Mouse (Mus musculus) spleen, embryonic (tissue): Measurements from ENCODE around the gene Sh3bgrl2.

Source experiments
- CTCF ChIA-PET: fragments of 350-600 bp; sonication (Branson Sonifier 250); formaldehyde crosslinking; loops from one replicate; lab custom pipeline; 2022; lab: Charles Lee

The Sh3bgrl2 gene

DNA sequence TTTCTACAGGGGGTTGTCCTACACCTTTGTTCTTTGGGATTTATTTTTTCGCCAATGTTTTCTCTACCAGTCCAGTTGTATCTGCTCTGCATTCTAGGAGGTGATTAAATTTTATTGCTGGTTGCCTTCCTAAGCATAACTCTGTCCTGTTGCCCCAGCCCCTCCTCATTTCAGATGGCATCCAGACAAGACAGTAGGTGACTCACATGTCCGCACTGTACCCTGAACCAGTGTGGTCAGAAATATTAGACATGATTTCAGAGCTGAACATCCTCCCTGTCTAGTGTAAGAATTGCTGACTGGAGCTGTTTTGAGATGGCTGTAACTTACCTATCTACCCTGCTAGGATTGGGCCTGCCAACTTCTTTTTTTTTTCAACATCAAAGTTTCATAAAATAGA, 40.9 kb downstream of the Sh3bgrl2 start:
- CTCF ChIA-PET, result interaction anchor here (0.7 kb wide), 1 partner anchor 263 kb away, joined by 3 read pairs; no protein-coding TSS in a partner anchor

DNA sequence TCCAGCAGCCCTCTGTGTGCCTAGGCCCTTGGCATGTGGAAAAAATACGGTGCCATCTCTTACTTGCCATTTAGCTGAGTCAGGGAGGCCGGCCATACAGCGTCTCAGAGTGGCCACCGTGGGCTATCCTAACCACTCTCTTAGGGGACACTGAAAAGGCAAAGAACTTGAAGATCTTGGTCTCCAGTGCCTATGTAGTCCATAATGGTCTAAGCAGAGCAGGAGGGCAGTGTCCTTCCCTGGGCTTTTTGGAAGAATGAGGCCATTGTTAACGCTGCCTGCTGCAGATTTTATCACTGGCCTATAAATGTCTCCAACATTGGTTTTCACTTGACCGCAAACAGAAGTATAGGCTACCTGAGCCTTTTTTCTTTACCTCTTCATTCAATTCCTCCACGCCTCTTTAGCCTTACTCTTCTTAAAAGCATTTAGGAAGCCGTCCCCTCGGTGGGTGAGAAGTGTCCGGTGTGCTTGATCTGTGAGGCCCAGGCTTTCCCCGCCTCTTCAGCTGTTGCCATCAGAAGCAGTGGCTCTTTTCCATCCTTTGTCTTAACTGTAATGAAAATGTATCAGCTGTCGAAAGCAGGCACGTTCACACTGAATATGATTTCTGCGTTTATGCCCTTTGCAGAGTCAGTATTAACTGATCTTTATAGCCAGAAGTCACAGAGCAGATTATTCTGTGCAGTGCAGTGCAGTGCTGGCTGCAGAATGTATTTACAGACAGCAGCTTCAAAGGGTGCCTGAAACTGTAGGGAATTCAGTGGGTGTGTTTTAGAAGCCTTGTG, 41.7 kb downstream of the Sh3bgrl2 start:
- CTCF ChIA-PET, result interaction anchor here (0.7 kb wide), 1 partner anchor 263 kb away, joined by 3 read pairs; no protein-coding TSS in a partner anchor

DNA sequence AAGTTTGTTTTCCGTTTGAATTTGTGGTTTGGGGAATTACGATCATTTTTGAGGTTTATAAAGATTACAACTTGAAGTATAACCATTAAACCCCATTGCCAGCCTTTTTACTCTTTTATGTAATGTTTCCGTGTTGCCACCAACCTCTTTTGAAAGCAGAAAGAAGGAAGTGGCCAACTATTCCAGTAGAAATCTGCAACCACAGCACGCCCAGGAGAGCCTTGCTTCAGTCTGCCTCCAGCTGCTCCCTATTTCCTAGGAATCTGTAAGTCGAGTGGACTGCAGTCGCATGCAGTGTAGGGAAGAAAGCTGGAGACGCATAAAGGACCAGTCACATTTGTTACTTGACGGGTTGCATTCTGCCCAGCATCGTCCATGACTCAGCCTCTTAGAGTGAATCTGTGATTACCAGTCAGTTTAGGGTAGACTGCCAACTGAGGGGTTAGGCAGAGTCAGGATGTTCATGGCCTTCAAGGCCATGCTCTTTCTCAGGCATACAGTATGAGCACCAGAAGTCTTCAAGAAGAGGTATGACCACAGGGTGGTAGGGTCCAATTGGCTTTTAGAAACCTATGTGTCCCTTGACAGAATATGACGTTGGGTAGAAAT, 43.8 kb downstream of the Sh3bgrl2 start:
- CTCF ChIA-PET, result no interaction called here

DNA sequence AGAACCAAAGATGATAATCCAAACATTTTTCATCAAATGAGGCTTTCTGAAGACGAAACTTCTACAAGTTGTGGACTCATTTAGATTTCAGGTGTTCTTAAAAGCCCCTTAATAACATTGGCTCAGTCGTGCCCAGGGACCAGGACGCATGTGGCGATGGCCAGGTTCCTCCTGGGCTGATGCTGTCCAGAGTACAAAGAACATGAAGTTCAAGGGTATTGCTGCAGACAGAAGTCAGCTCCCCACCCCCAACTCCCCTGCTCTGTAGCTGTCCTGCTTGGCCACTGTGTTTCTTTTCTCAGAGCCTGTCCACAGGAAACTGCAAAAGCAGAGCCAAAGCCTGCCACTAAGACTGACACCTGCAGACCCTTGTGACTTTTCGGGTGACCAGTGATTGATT, 45.7 kb downstream of the Sh3bgrl2 start:
- CTCF ChIA-PET, result no interaction called here

DNA sequence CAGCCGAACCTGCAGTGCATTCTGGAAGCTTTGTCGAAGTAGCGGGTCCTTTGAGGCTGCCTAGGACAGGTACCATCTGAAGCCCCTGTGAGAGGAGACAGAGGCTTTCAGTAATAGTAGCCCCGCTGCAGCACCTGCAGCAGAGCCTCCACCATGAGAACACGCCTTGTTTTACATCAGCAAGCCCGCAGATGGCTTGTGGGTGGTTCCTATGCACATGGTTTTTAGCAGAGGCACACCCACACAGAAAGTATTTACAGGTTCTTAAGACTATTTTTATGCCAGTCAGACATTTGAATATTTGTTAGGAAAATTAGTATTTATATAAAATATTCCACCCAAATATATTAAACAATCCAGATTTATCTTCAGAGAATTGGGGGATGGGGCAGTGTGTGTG, 48.0 kb downstream of the Sh3bgrl2 start:
- CTCF ChIA-PET, result no interaction called here

DNA sequence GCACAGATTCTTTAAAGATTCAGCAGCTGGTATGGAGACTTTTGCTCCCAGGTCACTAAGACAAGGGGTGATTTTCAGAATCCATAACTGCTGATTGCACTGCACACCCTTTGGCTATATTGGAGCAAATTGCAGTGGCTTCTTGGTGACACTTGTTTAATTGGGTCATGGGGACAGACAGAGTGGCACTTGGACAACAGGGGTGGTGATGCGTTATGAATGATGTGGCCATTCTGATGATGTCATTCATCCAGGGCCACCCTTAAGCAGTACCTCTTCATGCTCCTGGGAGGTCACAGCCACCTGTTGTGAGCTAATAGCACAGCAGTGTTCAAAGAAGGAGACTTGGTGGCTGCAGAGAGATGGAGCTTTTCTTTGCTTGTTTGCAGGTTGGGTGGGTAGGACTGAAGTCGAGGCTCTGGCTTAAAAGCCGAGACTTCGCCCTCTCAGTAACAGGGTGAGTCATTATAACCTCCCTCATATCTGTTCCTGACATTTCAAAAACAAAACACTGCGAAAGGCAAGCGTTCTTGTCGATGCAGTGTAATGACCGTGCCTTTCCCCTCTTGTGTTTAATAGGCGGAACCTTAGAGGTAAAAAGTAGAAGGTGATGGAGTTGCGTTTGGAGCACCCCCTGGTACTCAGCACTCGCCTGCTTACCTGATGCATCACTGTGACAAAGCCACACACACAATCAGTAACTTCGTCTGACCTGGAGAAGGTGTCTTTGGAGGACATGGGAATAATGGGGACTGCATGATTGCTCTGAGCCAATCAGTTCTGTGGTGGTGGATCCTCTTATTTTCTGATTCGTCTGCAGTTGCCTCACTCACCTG, 48.7 kb downstream of the Sh3bgrl2 start:
- CTCF ChIA-PET, result no interaction called here

DNA sequence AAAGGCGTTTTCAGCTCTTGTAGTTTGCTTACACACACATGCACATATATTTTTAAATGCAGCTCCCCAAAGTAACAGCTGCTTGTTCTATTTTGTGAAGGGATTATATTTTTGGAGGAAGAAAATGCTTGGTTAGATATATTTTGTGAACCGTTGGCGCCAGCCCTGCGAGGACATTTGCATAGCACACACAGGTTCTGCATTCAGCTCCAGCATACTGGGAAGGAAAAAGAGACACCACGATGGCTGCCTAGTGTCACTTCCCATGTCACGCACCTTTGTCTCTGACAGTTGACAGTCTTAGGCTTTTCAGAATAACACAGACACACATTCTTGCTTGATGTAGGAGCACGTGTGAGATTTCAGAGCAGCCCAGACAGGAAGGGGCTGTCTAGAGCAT, 49.9 kb downstream of the Sh3bgrl2 start:
- CTCF ChIA-PET, result no interaction called here

DNA sequence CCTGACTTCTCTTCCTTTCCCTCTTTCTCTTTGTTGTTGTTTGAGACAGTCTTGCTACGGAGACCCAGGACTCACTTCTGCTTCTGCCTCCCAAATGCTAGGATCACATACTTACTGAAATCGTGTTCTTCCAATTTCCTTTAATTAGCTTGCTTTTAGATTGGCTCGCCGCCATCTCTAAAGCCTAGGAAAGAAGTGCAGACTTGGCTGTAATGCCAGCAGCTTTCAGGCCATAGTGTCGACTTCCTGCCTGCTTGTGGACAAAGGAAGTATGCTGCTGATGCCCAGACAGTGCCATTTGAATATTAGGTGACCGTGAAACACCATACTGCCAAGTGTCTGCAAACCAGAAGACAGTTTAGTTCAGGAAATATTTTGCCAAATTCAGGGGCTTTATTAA, 51.4 kb downstream of the Sh3bgrl2 start:
- CTCF ChIA-PET, result no interaction called here

DNA sequence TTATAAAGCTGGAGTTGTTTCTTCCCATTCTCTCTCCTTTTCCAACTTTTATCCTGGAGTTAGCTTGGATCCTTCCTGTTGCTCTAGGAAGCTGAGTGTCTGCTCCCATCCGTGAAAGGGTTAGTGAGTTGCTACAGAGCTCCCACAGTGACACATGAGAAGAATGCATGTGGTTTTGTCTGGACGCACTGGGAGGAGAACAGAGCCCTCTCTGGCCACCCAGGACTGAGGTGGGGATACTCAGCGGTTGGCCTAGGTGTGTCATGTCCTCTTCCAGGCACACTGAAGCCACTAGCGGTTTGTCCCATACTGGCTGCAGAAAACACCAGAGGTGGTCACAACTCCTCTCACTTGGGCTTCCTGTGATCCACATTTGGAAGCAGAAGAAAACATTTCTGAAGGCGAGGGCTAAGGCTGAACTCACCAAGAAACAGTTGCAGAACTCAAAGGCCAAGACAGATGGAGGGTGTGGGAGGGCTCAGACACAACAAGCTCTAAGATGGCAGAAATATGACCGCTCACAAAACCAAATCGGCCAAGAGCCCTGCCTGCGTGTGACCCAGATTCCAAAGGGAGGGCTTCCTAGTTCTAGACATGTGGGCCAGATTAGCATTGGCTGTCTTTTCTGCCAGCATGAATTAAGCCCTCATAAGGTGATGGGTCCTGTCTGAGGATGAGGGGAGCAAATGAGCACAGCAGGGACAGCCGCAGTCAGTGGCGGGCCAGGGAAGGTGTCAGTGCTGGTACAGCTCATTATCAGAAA, 52.3 kb downstream of the Sh3bgrl2 start:
- CTCF ChIA-PET, result no interaction called here

DNA sequence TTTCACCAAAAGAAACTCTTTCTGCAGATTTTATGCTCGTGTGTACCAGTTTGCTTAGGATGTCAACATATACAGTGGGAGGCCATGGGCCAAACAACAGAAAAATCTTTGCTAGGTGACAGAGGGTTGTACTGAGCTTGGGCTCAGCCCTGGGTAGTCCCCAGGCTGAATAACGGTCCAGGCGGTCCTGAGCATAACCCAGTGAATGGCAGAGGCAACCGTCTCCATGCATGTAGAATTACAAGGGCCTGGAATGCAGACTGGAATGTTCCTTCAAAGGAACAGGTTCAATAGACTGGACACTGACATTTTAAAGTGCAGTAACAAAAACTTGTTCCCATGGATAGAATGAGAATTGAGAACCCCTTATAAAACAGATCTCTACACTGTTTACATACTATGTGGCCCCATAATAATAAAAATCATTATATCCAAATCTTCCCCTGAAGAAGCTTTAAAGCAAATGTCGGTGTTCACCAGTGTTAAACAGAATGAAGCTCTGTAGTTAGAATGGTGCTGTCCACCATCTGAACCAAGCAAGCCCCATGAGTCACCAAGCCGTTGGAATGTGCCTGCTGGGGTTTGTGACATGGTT, 54.1 kb downstream of the Sh3bgrl2 start:
- CTCF ChIA-PET, result no interaction called here

DNA sequence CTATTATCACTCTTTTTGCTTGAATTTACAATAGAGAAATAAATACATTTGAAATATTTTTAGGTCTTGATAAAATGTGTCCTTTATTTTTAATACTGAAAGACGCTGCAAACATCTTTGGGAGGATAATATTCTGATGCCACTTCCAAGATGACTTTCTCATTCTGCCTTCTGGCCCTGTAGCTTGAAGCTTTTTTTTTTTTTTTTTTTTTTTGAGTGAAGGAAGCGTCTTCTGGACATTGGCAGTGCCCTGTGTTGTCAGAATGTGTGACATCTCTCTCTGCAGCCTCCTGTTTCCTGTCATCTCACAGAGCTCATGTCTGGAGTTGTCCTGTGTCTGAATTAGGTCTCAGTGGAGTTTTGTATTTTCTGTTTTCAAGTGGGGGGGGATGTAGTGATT, 55.0 kb downstream of the Sh3bgrl2 start:
- CTCF ChIA-PET, result no interaction called here

DNA sequence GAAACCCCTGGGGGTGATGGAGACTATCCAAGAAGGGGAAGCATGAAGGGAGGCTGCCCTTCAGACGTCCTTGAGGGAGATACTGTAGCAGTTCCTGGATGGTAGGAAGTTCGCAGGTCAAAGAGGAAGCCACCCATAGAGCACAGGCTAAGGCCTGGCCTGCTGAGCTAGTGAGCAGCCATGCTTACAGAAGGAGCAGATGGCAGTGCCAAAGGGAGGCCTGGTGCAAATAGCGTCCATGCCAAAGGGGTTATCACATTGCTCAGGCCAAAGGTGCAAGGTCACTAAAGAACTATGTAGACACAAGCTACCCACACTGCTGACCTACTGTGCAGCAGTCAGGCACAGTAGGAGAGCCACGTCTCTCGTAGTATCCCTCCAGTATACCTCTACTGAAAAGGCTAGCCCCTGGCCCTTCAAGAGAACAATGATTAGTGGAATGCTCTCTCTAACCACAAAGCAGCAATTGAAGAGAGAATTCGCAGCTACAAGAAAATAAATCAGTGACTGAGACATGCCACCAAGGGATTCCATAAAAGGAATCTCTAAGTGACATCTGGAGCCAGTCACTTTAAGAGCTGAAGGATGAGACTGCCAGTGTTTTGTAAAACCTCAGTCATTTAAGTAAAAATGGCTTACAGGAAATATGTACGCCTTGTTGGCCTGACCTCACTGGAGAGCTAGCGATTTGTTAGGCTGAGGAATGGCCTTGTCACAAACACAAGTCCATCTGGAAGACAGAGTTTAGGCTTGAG, 57.9 kb downstream of the Sh3bgrl2 start:
- CTCF ChIA-PET, result interaction anchor here (0.6 kb wide), 1 partner anchor 8 kb away, joined by 3 read pairs; no protein-coding TSS in a partner anchor

DNA sequence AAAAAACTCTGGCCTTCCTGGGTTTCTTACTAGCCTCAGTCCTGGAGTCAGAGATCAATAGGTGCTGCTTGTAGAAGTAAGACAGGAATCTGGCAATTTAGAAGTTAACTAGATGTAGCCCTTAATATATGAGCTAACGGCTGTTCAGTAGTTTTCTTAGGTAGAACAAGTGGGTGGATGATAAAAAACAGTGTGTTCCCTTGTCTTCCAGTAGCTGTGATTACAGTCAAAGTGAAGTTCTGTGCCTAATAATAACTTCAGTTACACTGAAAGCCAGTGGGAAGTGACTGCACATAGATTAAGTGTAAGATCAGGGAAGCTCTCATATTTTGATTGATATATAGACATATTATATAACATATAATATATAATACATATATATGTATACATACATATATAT, 60.0 kb downstream of the Sh3bgrl2 start:
- CTCF ChIA-PET, result interaction anchor here (0.5 to 0.6 kb wide), 2 partner anchors 17 to 680 kb away, joined by 4 read pairs; no protein-coding TSS in a partner anchor

DNA sequence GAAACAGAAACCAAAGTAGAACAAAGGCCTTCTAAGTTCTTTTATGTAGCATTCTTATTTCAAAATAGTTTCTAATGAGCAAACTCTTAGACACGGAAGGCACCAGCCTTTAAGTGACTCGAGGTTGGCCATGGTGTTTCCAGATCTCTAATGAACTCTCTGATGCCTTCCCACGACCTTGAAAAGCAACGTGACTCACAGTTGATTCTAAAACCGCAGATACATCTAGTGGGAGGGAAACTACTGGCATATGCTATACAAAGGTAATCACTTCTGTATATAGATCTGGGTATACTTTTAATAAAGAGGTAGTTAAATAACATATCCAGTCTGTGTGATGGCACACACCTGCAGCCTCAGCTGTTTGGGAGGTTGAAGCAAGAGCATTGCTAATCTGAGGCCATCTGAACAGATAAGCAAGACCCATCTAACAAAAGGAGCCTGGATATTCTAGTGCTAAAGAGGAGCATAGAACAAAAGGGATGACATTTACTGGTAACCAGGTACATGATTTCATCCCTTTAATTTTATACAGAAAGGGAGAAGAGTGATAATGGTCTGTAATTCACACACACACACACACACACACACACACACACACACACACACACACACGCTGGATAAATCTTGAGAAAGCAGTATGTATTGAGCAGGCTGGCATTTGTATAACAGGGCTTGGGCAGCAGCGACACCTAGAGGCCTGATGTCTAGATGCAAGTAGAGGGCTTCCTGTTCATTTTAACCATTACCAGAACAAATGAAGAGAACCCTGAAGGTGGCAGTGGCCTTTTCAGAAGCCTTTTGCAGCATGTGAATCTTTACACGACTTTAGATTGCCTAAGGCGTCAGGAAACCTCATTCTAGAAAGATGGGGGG, 61.5 kb downstream of the Sh3bgrl2 start:
- CTCF ChIA-PET, result interaction anchor here (0.6 to 0.8 kb wide), 4 partner anchors 9 to 646 kb away, joined by 3 to 9 read pairs (median 4); no protein-coding TSS in a partner anchor

DNA sequence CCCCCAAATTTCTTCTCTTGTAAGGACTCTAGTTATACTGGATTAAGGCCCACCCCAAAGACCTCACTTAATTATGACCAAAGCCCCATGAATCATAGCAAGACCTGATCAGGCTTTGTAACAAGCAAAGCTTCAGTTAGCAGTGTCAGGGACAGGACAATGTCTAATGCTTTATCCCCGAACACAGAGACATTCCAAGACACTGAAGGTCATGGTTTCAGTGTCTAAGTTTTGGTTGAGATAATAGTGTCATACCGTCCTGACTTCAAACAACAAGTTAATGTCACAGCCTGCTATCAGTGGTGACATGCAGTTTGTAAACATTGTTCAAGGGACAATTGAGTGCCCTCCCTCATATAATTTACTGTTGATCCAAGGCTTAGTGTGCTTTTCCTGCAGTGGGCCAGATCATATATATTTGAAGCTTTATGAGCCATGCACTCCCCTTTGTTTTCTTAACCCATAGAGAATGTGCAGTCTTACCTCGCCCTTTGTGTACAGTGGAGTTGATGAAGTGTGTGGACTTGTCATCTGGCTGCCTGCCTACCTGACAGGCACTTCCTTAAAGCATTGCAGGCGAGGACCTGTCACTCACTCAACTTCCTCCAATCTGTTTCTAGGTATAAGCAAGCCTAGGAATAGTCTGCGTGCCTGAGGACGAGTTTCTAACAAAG, 67.9 kb downstream of the Sh3bgrl2 start:
- CTCF ChIA-PET, result no interaction called here

DNA sequence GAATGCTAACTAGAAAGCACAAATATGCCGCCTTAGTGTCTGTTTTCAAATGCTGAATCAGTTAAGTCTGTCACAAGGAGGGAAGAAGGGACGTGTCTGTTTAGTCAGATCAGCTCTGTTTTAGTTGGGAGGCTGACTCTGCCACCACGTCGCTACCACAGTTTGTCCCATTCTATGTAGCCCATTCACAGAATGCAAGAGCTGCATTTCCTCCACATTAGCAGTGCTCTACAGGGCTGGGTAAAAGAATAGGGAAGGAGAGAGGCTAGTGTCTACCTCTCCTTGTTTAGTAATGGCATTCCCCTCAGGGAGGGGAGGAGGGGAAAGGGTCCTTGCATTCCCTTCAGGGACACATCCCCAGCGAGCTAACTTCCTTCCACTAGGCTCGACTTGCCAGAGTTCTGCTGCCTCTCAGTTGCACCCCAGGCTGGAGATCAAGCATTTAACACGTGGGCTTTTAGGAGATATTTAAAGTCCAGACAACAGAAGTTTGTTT, 68.5 kb downstream of the Sh3bgrl2 start:
- CTCF ChIA-PET, result no interaction called here

DNA sequence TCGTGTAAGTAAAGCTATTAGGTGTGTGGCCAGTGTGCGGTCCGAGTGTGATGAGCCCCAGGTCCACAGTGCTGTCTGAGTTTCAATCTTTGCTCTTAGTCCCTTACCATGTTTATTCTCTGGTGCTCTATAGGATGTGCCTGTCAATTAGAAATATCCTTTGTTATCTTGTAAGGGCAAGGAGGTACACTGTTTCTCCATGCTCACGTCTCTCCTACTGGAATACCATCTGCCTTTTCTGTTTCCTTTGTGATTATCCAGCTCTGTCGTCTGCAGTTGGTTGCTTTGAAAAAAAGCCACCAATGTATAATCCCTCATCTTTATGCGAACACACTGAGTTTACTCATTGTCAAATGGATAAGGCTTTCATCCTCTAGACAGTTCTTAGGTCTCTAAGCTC, 75.3 kb downstream of the Sh3bgrl2 start:
- CTCF ChIA-PET, result no interaction called here

DNA sequence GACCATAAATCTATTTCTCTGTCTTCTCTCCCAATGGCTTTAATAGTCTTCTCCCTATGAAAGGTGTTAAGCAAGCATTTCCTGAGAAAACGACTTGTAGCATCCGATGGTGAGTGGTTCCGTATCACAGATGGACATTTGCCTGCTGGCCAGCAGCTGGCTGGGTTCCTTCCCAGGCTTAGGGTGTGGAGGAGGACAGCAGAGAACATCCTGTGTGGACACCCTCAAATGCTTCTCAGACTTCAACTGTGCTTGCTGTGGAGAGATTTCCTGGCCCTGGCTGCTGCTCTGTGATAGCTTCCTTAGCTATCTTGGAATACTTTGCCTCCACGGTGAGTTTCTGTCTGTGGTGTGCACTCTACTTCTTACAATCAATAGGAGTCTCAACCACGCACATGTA, 76.1 kb downstream of the Sh3bgrl2 start:
- CTCF ChIA-PET, result no interaction called here
